Mouse (Mus musculus) naive thymus-derived CD4-positive, alpha-beta T cell, adult 2 months (primary cell): ENCODE measurements around the gene Pum1.

Source experiments
- DNase-seq: peaks from one replicate; pipeline ENCODE4 v3.0.0-alpha.2; 2011; ENCODE audit warnings: low read depth

Pum1 gene

DNA sequence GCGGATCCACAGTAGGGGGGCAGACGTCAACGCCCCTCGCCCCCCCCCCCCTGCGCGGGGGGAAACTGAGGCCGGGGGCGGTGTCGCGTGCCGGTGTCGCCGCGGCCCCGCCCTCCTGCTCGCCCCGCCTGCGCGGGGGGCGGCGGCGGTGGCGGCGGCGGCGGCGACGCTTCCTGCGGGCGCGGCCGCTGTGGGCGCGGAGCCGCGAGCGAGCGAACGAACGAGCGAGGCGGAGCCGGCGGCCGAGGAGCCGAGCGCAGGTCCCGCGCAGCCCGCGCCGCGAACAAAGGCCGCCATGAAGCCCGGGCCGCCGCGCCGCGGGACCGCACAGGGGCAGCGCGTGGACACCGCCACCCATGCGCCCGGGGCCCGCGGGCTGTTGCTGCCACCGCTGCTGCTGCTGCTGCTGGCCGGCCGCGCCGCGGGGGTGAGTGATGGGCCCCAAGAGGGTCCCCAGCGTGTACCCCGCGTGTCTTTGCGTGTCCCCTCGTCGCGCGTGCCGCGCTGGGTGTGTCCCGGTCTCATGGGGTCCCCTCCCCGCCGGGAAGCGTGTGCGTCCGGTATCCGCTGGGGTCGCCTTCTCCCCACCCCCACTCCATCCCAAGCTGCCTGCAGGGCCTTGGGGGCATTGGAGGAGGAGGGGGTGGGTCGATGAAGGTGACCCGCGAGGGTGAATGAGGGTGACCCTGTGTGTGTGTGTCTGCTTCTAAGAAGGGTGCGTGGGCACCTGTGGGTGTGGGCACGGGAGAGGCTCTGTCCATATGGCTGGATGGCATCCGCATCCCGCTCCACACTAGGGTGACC, 129.5 kb downstream of the Pum1 start, which contains the start of gene Sdc3:
TSS of gene Sdc3 (plus strand) at position 162 of the 804 bp plus-strand sequence.
- peak; percentile 67 for DNase-seq

DNA sequence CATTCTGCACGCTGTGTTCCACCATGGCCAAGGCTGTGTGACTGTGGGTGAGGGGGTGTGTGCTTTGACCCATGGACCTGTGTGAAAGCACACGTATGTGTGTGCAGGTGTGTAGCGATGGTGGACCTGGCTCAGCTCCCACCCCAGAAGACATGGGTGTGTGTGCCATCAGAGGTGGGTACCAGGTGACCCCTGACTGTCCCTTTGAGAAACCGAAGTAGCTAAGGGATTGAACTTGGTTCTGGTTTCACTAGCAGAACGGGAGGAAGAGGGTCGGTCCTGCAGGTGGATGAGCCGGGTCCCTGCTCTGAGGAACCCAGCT, 130.0 kb downstream of the Pum1 start:
- DNase-seq = no peak

DNA sequence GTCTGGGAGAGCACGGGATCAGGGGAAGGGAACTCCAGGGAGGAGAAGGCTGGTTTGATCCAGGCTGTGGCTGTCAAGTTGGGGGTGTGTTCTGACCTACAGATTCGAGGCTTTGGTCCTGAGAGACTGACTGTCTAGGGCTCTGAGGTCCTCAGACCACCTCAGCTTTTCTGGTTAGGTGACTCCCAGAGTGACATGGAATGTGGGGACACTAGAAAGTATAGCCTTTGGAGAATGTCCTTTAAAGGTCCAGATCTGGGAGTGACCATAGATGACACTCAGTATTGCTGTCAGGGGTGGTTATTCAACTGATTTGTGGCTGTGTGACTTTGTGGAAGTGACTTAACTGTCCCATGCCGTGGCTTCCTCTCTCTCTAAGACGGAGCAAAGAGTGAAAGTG, 131.7 kb downstream of the Pum1 start:
- DNase-seq = no peak

DNA sequence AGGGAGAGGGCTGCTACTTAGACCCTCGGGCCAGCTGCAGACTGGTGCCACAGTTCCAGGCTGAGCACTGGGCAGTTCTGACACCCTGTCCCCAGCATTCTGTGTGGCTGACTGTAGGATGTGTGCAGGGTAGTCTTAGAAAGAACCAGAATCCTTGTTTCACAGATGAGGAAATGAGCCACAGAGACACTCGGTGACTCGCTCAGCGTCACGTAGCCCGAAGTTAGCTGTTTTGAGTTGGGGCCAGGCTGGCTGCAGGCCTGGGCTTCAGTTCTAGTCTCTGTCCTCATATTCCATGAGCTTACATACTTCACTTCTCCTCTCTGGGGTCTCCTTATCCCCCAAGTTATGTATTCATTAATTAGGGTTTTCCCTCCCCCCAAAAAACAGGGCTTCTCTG, 132.8 kb downstream of the Pum1 start:
- no peak for DNase-seq

DNA sequence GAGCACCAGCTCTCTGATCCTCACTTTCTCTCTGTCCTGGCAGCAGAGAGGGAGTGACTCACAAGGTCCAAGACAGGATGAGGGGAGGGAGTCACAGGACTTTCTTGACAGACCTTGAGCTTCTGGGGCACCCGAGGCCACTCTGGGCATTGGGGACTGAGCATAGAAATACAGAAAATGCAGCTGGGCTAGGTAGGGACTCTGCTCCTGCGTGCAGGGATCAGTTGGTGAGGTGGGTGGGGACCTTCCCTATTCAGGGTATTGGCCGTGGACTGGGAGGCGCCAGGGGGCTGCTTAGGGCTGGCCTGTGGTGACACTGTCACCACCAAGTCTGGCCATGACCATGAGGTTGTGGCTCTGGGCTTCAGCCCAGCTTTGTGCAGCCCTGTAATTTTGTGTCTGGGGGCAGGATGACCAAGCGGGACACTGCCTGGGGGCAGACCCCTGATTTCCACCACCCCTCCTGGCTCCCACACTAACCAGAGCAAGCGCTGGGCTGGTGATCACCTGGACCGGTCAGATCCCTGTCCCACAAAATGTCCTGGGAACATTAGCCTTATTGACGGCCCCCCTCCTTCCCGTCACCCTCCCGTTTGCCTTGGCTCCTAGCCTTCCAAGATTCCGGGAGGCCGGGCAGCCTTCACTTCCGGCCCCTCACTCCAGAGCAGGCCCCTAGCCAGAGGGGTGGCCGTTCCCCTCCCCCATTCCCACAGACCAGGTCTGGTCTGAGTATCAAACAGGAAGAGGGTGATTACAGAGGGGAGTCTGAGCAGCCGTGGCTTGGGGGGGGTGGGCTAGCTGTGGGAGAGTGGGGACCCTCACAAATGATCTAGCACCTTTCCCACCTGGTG, 134.3 kb downstream of the Pum1 start:
- no peak for DNase-seq

DNA sequence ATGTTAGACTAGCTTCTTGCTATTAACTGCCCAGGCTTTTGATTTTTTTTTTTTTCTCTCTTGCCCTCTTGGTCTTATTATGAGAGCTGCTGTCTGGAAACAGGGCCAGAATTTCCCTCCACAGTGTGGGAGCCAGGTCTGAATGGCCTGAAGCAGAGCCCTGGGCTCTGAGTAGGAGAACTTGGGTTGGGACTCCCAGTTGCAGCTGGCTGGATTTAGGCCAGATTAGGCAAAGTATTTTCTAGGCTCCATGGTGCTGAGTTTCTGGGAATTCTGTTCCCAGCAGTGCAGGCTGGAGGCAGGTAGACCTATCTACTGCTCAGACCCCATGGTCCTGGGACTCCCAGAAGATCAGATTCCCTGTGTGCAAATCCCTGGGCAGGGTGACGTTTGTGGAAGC, 135.3 kb downstream of the Pum1 start:
- DNase-seq = no peak

DNA sequence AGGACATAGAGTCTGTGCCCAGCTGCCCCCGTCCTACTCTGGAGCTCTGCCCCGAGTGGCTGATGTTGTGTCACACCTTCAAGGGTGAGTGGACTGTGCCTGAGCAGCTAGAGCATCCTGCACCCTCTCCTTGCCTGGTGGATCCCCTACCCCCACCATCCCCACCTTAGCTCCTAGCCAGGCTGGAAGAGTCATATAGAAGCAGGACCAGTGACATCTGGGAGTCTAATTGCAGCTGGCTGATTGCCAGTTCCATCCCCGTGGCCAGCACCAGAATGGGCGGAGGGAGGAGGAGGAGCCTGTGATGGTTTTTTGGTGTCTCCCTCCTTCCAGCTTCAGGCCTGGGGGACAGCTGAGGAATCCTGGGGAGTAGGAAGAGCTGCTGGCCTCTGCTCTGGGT, 136.0 kb downstream of the Pum1 start:
- DNase-seq = no peak

DNA sequence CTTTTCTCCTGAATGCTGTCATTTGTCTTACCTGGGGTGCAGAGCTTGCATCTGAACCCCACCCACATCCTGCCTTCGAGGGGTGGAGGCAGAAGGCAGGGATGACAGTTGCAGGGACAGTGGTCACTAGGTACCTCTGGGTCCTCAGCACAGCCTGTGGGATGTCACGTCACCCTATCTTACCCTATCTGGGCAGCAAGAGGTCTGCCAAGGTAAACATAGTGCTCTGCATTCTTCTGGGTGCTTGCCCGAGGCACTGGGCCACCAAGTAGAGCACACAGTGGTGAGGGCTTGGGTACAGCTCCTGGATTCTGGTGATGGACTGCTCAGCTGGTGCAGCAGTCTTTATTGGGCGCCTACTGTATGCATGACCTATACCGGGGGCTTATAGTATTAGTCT, 136.5 kb downstream of the Pum1 start:
- DNase-seq = no peak

DNA sequence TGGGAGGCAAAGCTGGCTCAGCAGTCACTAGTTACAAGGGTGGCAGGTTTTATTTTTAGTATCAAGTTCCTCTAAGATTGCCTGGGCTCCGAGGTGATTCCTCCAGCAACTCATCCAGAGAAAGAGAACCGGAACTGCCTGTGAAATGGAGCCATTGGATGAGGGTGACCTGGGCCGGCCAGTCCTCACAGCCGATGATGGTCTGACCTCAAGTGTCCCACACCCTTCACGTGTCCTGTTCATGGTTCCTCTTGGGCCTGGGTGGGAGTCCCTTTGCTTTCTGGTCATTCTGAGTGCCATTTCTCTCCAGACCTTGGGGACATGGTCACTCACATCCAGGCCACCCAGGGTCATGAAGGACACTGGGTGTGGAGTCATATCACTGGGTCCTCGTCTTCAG, 137.0 kb downstream of the Pum1 start:
- DNase-seq = no peak

DNA sequence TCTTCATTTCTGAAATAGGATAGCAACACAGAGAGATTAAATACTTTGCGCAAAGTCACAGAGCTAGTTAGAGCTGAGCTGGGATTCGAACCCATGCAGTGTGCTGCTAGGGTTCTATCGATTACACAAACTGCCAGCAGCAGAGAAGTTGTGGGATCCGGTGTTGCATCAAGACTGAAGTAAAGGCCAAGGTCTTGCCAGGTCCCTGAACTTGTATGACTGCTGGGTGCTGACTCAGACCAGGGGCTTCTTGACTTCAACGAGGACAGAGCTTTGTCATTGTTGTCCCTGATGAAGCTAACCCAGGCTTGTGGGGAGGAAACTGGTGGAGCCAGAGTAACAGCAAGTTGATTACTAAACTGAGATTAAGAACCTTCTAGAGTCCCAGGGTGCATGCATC, 138.1 kb downstream of the Pum1 start:
- no peak for DNase-seq

DNA sequence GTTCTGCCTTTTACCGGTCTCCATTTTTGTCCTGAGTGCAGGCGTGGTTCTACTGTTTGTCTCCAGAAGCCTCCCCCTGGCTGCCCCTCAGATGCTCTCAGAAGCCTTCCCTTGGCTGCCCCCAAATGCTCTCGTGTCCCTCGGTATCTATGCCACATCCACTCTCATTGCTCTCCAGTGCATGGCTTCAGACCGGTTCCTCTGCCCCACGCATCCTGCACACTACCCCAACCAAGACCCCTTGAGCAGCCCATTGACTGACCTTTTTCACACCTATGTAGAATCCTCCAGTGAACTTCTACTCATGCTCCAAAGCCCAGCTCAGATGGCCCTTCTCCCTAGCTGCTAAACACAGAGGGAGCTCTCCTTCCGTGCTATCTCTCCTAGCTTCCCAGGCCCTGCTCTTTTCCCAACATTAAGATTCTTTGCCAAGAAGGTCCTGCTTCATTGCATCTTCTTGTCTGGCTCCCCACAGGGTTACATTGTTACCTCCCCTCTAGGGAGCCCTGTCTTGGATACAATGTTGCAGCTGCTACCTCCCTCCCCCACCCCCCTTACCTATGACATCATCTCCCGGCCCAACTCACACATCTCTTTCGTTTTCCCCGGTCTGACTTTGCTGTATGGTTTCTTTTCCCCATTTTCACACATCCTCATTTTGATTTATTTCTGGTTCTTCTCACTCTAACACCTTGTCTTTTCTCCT, 138.7 kb downstream of the Pum1 start:
- peak; percentile 71 for DNase-seq

DNA sequence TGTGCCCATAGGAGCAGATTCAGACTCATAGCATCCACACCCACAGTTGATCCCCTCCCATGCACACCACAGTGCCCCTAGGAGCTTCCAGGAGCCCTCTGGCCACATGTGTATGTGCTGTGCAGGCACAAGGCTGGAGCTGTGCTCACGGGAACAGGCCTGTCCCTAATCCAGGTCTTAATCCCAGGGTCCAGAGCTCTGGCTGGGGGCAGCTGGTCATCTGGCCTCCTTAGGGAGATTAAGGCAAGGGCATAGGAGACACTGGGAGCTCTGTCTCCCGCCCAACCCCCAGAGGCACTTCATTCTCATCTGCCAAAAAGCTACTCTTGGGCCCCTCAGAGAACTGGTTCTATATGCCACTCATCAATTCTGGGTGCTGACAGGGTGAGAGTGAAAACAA, 140.5 kb downstream of the Pum1 start:
- no peak for DNase-seq

DNA sequence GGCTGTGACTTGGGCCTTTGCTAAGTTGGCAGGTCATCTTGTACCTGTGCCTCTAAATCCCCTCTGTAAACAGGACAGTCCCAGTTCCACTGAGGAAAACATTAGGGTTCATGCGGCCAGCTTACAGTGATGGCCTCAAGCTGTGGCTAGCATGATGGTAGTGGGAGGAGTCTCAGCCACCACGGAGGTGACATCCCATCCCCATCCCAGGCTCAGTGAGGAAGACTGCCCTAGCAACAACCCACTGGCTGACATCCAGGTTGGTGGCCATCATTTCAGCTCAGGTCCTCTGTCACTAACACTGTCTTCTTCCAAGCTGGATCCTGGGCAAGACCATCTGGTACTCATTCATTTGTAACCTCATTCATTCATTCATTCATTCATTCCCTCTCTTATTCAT, 141.2 kb downstream of the Pum1 start:
- no peak for DNase-seq

DNA sequence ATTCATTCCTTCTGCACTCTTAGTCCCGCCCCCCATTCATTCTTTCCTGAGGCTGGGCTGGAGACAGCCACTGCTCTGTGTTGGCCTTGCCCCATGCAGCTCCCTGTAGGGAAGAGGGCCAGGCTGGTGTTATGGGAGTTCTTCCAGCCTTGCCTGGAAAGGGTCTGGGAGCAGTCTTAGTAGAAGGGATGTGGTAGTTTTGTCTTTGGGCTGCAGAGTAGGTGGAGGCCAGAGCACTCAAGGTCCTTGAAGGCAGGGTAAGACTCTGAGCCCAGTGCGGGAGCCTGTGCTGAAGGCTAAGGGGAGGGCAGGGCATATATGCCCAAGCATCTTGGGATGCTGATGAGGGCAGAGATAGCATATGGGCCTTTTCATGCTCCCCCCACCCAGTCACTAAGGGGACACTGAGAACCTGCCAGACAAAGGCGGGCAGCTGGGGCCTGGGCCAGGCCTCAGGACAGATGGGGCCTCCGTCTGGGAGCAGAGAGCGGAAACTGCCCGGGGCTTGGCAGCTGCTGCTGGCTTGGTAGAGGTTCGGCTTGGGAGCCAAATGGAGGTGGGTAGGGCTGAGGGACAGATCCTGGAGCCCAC, 141.7 kb downstream of the Pum1 start:
- DNase-seq = no peak

DNA sequence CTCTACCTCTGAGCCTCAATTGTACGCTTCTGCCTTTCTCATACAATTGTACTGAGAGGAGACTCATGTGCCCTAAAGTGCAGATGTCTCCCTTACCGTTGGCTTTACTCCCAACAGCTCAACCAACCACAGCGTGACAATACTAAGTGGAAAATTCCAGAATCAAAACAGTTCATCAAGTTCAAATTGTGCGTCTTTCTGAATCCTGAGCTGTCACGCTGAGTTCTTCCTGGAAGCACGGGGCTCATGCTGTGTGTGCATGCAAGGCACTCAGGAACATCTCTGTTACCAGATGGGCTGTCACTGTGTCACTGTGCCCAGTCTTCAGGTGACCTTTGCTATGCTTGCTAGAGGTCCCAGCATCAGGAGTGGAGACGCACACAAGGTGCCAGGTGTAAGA, 142.6 kb downstream of the Pum1 start:
- DNase-seq = no peak

DNA sequence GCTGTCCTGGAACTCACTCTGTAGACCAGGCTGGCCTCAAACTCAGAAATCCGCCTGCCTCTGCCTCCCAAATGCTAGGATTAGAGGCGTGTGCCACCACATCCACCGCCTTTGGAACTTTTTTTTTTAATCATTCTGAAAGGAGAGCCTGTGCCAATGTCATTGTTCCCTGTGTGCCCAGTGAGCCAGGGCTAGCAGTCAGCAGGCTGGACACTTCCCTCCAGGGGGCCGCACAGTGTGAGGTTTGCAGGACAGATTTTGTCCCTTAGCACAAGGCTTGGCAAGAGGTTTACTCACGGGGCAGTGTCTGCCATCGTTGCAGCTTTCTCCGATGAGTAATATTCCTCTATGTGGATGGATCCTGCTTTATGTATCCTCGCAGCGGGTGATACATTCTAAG, 143.6 kb downstream of the Pum1 start:
- DNase-seq = no peak

DNA sequence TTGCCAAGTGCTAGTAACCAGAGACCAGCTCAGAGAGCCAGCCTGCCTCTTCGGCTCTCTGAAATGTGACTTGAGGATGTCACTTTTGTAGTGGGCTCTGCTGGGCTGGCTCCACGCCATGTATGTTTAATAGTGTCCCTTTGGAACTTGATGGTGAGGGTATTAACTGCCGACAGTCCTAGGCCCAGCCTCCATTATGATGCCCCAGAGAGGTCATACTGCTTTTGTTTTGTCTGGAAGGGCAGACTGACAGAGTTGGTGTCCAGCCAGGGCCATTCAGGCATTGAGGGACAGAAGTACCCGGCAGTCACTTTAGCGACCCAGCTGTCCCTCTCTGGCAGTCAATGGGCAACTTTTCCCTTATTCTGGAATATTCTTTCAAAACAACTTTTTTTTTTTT, 146.7 kb downstream of the Pum1 start:
- no peak for DNase-seq

DNA sequence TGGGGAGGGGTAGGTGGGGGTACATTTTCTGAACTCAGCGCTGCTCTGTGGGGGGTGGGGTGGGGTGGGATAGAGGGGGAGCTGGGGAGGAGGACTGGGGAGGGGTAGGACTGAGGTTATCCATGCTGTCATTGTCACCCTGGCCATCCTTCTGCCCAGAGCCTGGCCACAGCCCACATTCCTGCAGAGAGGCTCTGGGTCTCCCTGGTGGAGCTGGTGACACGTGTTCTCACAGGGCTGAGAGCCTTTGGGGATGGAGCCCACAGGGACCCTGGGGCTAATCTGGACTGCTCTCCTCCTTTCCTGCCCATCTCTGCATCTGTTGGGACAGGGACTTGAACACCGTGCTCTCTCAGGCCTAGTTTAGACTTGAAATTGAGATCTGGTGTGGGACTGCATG, 147.7 kb downstream of the Pum1 start:
- no peak for DNase-seq

DNA sequence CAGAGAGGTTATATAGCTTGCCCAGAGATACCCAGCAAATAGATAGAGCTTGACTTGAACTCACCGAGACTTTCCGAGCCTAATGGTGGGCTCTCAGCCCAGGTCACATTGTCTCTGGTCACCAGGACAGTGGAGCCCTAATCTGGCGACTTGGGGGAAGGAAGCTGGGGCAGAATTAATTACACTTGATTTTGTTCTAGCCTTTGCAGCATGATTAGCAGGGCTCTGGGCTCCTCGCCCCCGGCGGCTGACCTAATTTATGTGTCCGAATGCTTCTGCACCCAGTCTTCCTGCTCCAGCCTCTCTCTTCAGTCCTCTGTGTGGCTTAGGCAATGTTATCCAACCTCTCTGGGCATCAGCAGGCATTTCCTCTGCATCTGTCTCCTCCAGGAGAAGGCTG, 148.3 kb downstream of the Pum1 start:
- DNase-seq = no peak

DNA sequence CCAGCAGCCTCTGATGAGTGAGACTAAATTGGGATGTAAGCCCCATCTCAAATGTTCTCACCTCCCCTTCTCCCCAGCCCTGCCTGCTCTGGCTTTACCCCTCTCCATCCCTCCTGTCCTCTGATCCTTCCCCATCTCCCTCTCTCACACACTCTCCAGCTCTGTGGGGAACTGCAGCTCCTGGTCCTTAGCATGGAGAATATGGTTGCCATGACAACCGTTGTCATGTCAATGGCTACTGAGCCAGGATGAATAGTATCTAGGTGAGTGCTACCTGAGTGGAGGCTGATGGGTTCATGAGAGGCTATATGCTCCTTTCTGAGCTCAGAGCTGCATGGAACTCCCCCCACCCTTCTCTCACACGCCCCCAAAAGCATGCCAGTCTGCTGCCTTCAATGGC, 150.8 kb downstream of the Pum1 start:
- DNase-seq = no peak

DNA sequence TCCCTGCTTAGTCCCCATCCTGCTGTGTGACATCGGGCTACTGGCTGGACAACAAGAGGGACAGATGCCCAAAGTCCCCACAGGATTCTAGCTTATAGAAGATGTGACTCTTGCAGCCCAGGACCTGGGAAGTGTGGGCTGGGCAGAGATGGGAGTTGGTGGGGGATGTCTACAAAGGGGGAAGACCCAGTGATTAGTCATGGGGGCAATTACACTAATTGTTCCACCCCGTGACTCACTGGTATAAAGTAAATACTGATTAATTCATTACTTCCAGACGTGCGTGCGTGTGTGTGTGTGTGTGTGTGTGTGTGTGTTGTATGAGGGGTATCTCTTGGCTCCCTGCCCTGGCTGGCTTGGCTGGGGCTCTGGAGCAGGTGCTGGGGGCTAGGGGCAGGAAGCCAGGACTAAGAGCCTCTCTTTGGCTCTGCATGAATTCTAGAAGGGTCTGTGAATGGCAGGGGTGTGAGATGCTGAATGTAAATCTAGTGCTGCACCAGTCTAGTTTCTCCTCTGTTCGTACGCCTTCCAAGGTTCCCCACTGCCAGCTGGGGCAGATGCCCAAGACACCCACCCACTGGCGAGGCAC, 151.7 kb downstream of the Pum1 start:
- no peak for DNase-seq

DNA sequence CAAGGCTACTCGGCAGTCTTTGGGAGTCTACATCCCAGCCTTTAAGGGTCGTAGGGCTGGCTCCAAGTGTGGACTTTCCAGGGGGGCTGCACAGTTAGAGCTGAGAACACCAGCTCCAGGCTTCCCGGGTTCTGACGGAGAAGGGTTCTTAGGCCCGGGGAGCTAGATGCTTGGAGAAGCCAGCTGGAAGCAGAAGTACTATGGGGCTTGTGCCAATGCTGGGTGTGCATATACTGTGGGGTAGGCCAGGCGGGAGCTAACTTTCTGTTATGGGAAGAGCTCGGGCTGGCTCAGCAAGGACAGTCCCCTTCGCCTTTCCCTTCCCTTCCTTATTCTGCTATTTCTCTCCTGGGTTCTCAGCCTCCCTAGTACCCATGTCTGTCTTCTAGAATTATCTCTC, 152.7 kb downstream of the Pum1 start:
- no peak for DNase-seq
